In the genomic region with DNA sequence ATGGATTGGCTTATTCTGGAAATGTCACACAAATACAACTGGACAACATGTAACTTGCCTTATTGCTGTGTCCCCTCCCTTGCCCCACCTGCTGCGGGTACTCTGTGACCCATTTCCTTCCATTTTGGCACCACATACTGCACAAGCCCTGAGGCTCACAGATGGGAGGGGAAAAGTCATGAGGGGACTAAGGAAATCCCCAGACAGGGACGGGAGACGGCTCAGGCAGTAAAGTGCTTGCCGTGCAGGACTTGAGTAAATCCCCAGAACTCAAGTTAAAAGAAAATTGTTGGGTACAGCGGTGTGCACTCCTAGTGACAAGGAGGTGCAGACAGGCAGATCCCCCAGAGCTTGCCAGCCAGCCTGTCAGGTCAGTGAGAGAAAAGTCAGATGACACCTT, we compare ENCODE assay signal across 15 mouse cellular contexts.
"Had no signal": no experiment of that assay in that cellular context is flagged by ENCODE, and none has a peak within 500 bp of the region (broad histone marks: within the 10 kb centered on the region; RNA-seq: fewer than 3 reads in every experiment).

No protein-coding gene starts in this region.

- H3K27ac ChIP-seq: lung, embryonic 15.5 days; macrophage; midbrain, embryonic 13.5 days; midbrain, embryonic 15.5 days; neural tube, embryonic 12.5 days; stomach, embryonic 15.5 days; stomach, postnatal 0 days had no signal

- ATAC-seq: lung, postnatal 0 days; midbrain, embryonic 13.5 days; midbrain, embryonic 15.5 days had no signal

- DNase-seq: lung, adult 2 months; lung, postnatal 14 days; lung, postnatal 36 days; right cerebral cortex, postnatal 14 days; thymus, postnatal 14 days; thymus, postnatal 4 days had no signal

- H3K4me3 ChIP-seq: lung, embryonic 15.5 days; megakaryocyte, embryonic 14.5 days; midbrain, embryonic 13.5 days; midbrain, embryonic 15.5 days; neural tube, embryonic 12.5 days; stomach, embryonic 15.5 days had no signal

- H3K4me1 ChIP-seq: lung, embryonic 15.5 days; midbrain, embryonic 15.5 days; neural tube, embryonic 12.5 days; stomach, embryonic 15.5 days had no signal
